Mouse (Mus musculus): ENCODE measurements around the gene Gm42791.

GRCm38 (mm10) chr5:148950064-148950463 is 44.9 kb downstream of the Gm42791 start:
- TF ChIP-seq CTCF (IDR thresholded peaks at IDR 0.05; ENCODE audit: control insufficient read depth, insufficient read depth, low read length), result no peak
- no peak for TF ChIP-seq POLR2A (IDR thresholded peaks at IDR 0.05; ENCODE audit: borderline replicate concordance, control insufficient read depth, low read depth, low read length)

Measured in bone marrow, adult 2 months (tissue).